Mouse (Mus musculus) lung, embryonic 14.5 days (tissue): ENCODE measurements at regions not wholly inside any gene's neighbourhood (a gene's known extent, or its start where the extent isn't known, plus 50 kb on each side); places are given as distances from the start of the nearest gene placed in this dataset.

Source experiments
- ATAC-seq: fragments of 200-750 bp; cut with Nextera tagmentation; 2 replicates; pipeline ENCODE4 v1.8.0; 2017; ENCODE audit warnings: mild to moderate bottlenecking, moderate TSS enrichment, moderate library complexity; ENCODE audit not compliant: insufficient read depth
- DNase-seq: peaks from one replicate; pipeline ENCODE4 v3.0.0-alpha.2; 2015
- H3K27ac ChIP-seq: fragments of 300-500 bp; sonication (generic); 2 replicates; pipeline ENCODE4 v1.5.1; 2014; ENCODE audit warnings: low read depth, mild to moderate bottlenecking, moderate library complexity
- H3K27me3 ChIP-seq: fragments of 300-500 bp; sonication (generic); 2 replicates; pipeline ENCODE4 v1.6.1; 2014; ENCODE audit warnings: low read length, control low read depth; ENCODE audit not compliant: insufficient read depth
- H3K36me3 ChIP-seq: fragments of 300-500 bp; sonication (generic); 2 replicates; pipeline ENCODE4 v1.6.1; 2014; ENCODE audit warnings: control low read depth; ENCODE audit not compliant: insufficient read depth
- H3K4me1 ChIP-seq: fragments of 300-500 bp; sonication (generic); 2 replicates; pipeline ENCODE4 v1.6.1; 2014; ENCODE audit warnings: antibody characterized with exemption, control low read depth; ENCODE audit not compliant: insufficient read depth
- H3K4me2 ChIP-seq: fragments of 300-500 bp; sonication (generic); 2 replicates; pipeline ENCODE4 v1.6.1; 2014; ENCODE audit warnings: mild to moderate bottlenecking
- H3K4me3 ChIP-seq: fragments of 300-500 bp; sonication (generic); 2 replicates; pipeline ENCODE4 v1.5.1; 2014; ENCODE audit warnings: low read depth, low read length
- H3K9ac ChIP-seq: fragments of 300-500 bp; sonication (generic); 2 replicates; pipeline ENCODE4 v1.6.1; 2014
- H3K9me3 ChIP-seq: fragments of 300-500 bp; sonication (generic); 2 replicates; pipeline ENCODE4 v1.6.1; 2016; ENCODE audit warnings: low read depth, low read length, control low read depth
- CTCF ChIP-seq: IDR thresholded peaks from 2 replicates; pipeline ENCODE4 v1.5.1; 2016; ENCODE audit warnings: antibody characterized with exemption, low read depth
- WGBS: fragments of 180-500 bp; shearing (Covaris S2); extraction: QIAGEN DNeasy Blood & Tissue Kit; methylation state at CpG from one replicate; pipeline ENCODE4 v1.1.7; 2014; 5-methylcytosine and 5-hydroxymethylcytosine counted together

DNA sequence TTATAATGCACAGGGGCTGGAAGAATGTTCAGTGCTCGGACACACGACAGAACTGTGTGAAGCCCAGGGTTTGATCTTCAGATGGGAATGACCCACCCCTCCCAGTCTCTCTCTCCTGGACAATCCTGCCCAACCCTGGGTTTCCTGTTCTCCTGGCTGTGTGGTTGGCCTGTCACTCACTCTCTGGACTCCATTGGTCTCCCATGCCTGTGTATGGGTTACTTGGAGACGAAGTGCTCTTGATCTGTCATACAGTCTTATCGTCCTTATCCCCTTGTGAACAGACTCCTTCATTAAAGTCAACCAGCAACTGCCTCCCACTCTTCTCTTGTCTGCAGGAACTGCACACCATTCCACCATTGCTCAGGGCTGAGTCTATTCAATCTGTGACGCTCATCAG lies 247.7 kb upstream of the Adgrl2 start:
- ATAC-seq, result no peak; the same call in 1 of the 2 replicates
- no peak for TF ChIP-seq CTCF

DNA sequence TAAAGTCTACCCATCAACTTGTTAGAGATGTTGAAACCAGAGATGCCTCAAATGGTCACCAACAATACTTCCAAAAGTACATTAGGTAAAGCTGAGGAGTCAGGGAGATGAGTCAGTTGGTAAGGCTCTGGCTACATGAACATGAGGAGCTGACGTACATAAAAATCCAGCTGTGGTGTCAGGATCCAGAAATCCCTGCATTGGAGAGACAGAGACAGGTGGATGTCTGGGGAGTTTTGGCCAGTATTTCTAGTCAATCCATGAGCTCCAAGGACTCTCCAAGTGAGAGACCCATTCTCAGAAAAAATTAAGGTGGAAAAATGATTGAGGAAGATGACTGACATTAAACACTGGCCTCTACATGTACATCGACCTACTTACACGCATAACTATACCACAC lies 244.8 kb upstream of the Adgrl2 start:
- DNase-seq (no peak), ATAC-seq (no peak)
- TF ChIP-seq CTCF, result no peak
- Histone ChIP-seq H3K27ac (no peak overlapping the region), H3K4me1 (peaks cover 14% of the 10 kb centered on the region; the same call in 1 of the 2 replicates), H3K9ac (no peak overlapping the region), H3K27me3 (no peaks in the 10 kb centered on the region), H3K4me3 (no peak overlapping the region), H3K36me3 (no peaks in the 10 kb centered on the region), H3K9me3 (no peaks in the 10 kb centered on the region), H3K4me2 (no peak overlapping the region)
- 90% methylated on average over 3 of the region's 3 CpGs for WGBS

More for the DNA sequence above, 247.7 kb upstream of the Adgrl2 start:
- Histone ChIP-seq H3K4me2 (no peak overlapping the region), H3K9me3 (no peaks in the 10 kb centered on the region), H3K4me1 (peaks cover 11% of the 10 kb centered on the region; the same call in 1 of the 2 replicates), H3K4me3 (no peak overlapping the region), H3K9ac (no peak overlapping the region), H3K27me3 (no peaks in the 10 kb centered on the region), H3K27ac (no peak overlapping the region), H3K36me3 (no peaks in the 10 kb centered on the region)
- no peak for DNase-seq
- WGBS, result 67% methylated on average over 5 of the region's 5 CpGs

DNA sequence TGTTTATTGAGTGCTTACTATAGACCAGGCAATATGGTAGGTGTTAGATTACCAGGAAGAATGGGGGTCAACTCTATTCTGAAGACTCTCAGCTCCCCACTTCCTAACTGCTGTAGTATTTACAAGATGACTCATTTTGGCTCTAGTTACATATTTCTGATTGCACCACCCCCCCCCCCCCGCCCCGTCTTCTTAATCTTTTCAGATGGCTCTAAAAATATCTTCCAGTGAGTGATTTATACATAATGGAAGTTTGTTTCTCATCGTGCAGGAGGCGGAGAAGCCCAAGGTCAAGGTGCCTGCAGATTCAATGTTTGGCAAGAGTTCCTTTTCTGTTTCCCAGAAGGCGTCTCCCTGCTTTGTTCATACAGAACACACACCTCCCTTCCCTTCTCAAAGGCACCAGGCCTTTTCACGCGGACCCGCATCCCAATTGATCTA lies 243.4 kb upstream of the Adgrl2 start:
- H3K27ac ChIP-seq, result peak overlapping the region; percentile 67; the same call in 1 of the 2 replicates
- no peak overlapping the region for H3K9ac ChIP-seq
- H3K4me1 ChIP-seq, result peaks cover 14% of the 10 kb centered on the region; the same call in 1 of the 2 replicates
- ATAC-seq (peak; percentile 92), DNase-seq (peak; percentile 76)
- H3K27me3 ChIP-seq, result no peaks in the 10 kb centered on the region
- H3K4me2 ChIP-seq, result 0 out of 2 replicates have a peak overlapping the region, but pooled peaks have one; percentile 10
- no peaks in the 10 kb centered on the region for H3K36me3 ChIP-seq
- TF ChIP-seq CTCF, result no peak
- no peaks in the 10 kb centered on the region for H3K9me3 ChIP-seq
- WGBS, result 16% methylated on average over 8 of the region's 8 CpGs
- H3K4me3 ChIP-seq, result no peak overlapping the region

DNA sequence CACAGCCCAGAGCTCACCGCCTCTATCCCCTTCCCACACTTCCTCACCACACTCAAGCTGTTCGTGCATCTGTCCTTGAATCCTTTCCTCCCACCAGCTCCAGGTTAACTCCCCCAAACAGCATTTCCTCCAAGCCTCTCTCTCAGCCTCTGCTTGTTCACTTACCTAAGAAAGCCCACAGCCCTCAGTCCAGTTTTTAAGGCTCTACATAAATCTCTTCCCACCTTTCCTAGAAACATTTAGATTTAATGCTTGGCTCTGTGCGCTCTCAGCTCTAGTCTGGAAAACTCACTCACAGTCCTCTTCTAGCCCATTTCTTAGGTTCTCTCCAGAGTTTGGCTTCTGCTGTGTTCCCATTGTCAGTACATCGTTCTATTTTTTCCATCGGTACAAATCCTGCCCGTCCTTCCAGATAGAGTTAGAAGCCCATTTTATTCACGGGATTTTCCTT lies 242.9 kb upstream of the Adgrl2 start:
- H3K27ac ChIP-seq, result peak overlapping the region; percentile 67
- H3K4me3 ChIP-seq, result no peak overlapping the region
- WGBS, result 28% methylated on average over 7 of the region's 7 CpGs
- no peak overlapping the region for H3K9ac ChIP-seq
- H3K4me2 ChIP-seq, result 0 out of 2 replicates have a peak overlapping the region, but pooled peaks have one; percentile 10
- H3K9me3 ChIP-seq, result no peaks in the 10 kb centered on the region
- H3K4me1 ChIP-seq, result peaks cover 14% of the 10 kb centered on the region; the same call in 1 of the 2 replicates
- DNase-seq (no peak), ATAC-seq (0 out of 2 replicates have a peak, but pooled peaks have one; percentile 10)
- H3K36me3 ChIP-seq, result no peaks in the 10 kb centered on the region
- H3K27me3 ChIP-seq, result no peaks in the 10 kb centered on the region
- no peak for TF ChIP-seq CTCF

GRCm38 (mm10) chr3:149231346-149231745 lies 241.0 kb upstream of the Adgrl2 start:
- Histone ChIP-seq H3K36me3 (no peaks in the 10 kb centered on the region), H3K9me3 (no peaks in the 10 kb centered on the region), H3K4me3 (no peak overlapping the region), H3K4me1 (peaks cover 14% of the 10 kb centered on the region; the same call in 1 of the 2 replicates), H3K9ac (no peak overlapping the region), H3K27ac (no peak overlapping the region), H3K4me2 (no peak overlapping the region), H3K27me3 (no peaks in the 10 kb centered on the region)
- WGBS, result 82% methylated on average over 3 of the region's 3 CpGs
- DNase-seq (no peak), ATAC-seq (no peak)
- TF ChIP-seq CTCF, result no peak

DNA sequence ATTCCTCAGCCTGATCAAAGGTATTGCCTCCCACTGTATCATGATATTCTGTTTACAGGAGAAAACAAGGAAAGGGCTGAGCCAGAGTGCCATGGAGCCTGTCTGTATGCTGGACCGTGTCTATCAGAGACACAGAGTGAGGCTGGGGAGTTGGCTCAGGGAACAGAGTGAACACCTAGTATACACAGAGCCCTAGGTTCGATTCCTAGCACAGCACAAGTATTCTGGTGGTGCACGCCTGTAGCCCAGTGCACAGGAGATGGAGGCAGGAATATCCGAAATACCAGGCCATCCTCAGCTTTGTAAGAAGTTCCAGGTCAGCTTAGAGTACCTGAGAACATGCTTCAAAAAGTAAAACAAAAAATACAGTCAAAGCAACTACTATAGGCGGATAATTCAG lies 237.2 kb upstream of the Adgrl2 start:
- Histone ChIP-seq H3K9me3 (no peaks in the 10 kb centered on the region), H3K4me3 (no peak overlapping the region), H3K4me2 (no peak overlapping the region), H3K4me1 (no peaks in the 10 kb centered on the region), H3K36me3 (no peaks in the 10 kb centered on the region), H3K27me3 (no peaks in the 10 kb centered on the region), H3K9ac (no peak overlapping the region), H3K27ac (no peak overlapping the region)
- DNase-seq (no peak), ATAC-seq (no peak)
- WGBS, result 75% methylated on average over 5 of the region's 5 CpGs
- TF ChIP-seq CTCF, result no peak

- H3K27ac ChIP-seq, result no peak overlapping the region
- no peak overlapping the region for H3K4me2 ChIP-seq
- H3K4me3 ChIP-seq, result no peak overlapping the region
- no peak; the same call in 1 of the 2 replicates for ATAC-seq
- no peak for TF ChIP-seq CTCF
- no peaks in the 10 kb centered on the region for H3K36me3 ChIP-seq
- no peaks in the 10 kb centered on the region for H3K4me1 ChIP-seq
- DNase-seq, result peak; percentile 76
- no peaks in the 10 kb centered on the region for H3K9me3 ChIP-seq
- no peak overlapping the region for H3K9ac ChIP-seq
- no peaks in the 10 kb centered on the region for H3K27me3 ChIP-seq
- WGBS, result 37% methylated on average over 4 of the region's 4 CpGs
Observed at GRCm38 (mm10) chr3:149226723-149227122, 236.4 kb upstream of the Adgrl2 start.

GRCm38 (mm10) chr3:149225684-149226083 lies 235.3 kb upstream of the Adgrl2 start:
- Histone ChIP-seq H3K4me2 (no peak overlapping the region), H3K9ac (no peak overlapping the region), H3K27me3 (no peaks in the 10 kb centered on the region), H3K4me1 (no peaks in the 10 kb centered on the region), H3K27ac (no peak overlapping the region), H3K4me3 (no peak overlapping the region), H3K9me3 (no peaks in the 10 kb centered on the region), H3K36me3 (no peaks in the 10 kb centered on the region)
- 89% methylated on average over 17 of the region's 17 CpGs for WGBS
- ATAC-seq (no peak), DNase-seq (no peak)
- no peak for TF ChIP-seq CTCF
